Mouse (Mus musculus) CH12.LX (cell line): ENCODE measurements at regions not wholly inside any gene's neighbourhood (a gene's known extent, or its start where the extent isn't known, plus 50 kb on each side); places are given as distances from the start of the nearest gene placed in this dataset.

Experiments used
- DNase-seq: peaks from one replicate; pipeline ENCODE4 v3.0.0-alpha.2; 2013; ENCODE audit errors: extremely low read depth
- H3K27ac ChIP-seq: 2 replicates; pipeline ENCODE4 v1.5.1; 2012; ENCODE audit warnings: low read depth, mild to moderate bottlenecking, control low read depth, moderate library complexity; ENCODE audit not compliant: insufficient read depth
- H3K27me3 ChIP-seq: replicated peaks from 2 replicates; pipeline ENCODE3; 2012; ENCODE audit warnings: inconsistent platforms
- H3K36me3 ChIP-seq, 2 experiments: replicated peaks in 1 of 2; 2 replicates each; pipeline versions ENCODE3 to v1.6.1; 2012; ENCODE audit warnings: inconsistent platforms in 1 of 2, low read length in 1 of 2, mild to moderate bottlenecking in 1 of 2, mixed read lengths in 1 of 2, moderate library complexity in 1 of 2; ENCODE audit not compliant: control insufficient read depth in 1 of 2, insufficient read depth in 1 of 2
- H3K4me1 ChIP-seq, 2 experiments: 2 replicates each; pipeline ENCODE4 v1.6.1; 2012; ENCODE audit warnings: inconsistent platforms in 1 of 2, moderate library complexity in 1 of 2; ENCODE audit not compliant: insufficient read depth in 2 of 2, control insufficient read depth in 1 of 2
- H3K4me2 ChIP-seq: 2 replicates; pipeline ENCODE4 v1.6.1; 2012; ENCODE audit warnings: low read depth, mild to moderate bottlenecking, control low read depth; ENCODE audit not compliant: poor library complexity, insufficient read depth, severe bottlenecking
- H3K4me3 ChIP-seq, 3 experiments: fragments of 150-350 bp in 1 of 3; sonication (generic) in 1 of 3; replicated peaks in 1 of 3; 2 replicates each; pipeline versions ENCODE3 to v1.5.1; 2011 to 2012; ENCODE audit warnings: low read depth in 2 of 3, low read length in 2 of 3, mild to moderate bottlenecking in 2 of 3, moderate library complexity in 2 of 3, control low read depth in 1 of 3, improper control_type of control experiment in 1 of 3, inconsistent platforms in 1 of 3, mixed read lengths in 1 of 3; ENCODE audit not compliant: poor library complexity in 1 of 3
- H3K79me2 ChIP-seq: replicated peaks from 2 replicates; pipeline ENCODE4 v1.6.1; 2012; ENCODE audit warnings: mild to moderate bottlenecking, moderate library complexity; ENCODE audit not compliant: control insufficient read depth, poor library complexity, insufficient read depth, severe bottlenecking; ENCODE audit errors: extremely low read depth
- H3K9ac ChIP-seq: 2 replicates; pipeline ENCODE4 v1.6.1; 2012; ENCODE audit warnings: low read depth, mild to moderate bottlenecking, control low read depth, moderate library complexity; ENCODE audit not compliant: insufficient read depth
- H3K9me3 ChIP-seq: replicated peaks from 2 replicates; pipeline ENCODE3; 2012; ENCODE audit warnings: low read length, inconsistent platforms, mixed read lengths
- CHD2 ChIP-seq: IDR thresholded peaks from 2 replicates; pipeline ENCODE4 v1.6.1; 2011; ENCODE audit warnings: low read length, improper control_type of control experiment
- HCFC1 ChIP-seq: IDR thresholded peaks from 2 replicates; pipeline ENCODE4 v1.6.1; 2012; ENCODE audit warnings: low read depth, mild to moderate bottlenecking, inconsistent platforms, low read length, improper control_type of control experiment
- IRF4 ChIP-seq: IDR thresholded peaks from 2 replicates; pipeline ENCODE4 v1.6.1; 2014; ENCODE audit warnings: low read depth, mild to moderate bottlenecking, inconsistent platforms, low read length, improper control_type of control experiment
- JUN ChIP-seq: IDR thresholded peaks from 2 replicates; pipeline ENCODE4 v1.6.1; 2011; ENCODE audit warnings: low read depth, mild to moderate bottlenecking, low read length, improper control_type of control experiment, moderate library complexity; ENCODE audit not compliant: insufficient read depth
- JUND ChIP-seq: conservative IDR thresholded peaks from 2 replicates; pipeline ENCODE4 v1.6.1; 2011; ENCODE audit warnings: low read depth, low read length, improper control_type of control experiment
- KAT2A ChIP-seq: IDR thresholded peaks from 2 replicates; pipeline ENCODE4 v1.6.1; 2012; ENCODE audit warnings: low read length, improper control_type of control experiment, inconsistent platforms; ENCODE audit not compliant: insufficient replicate concordance
- MAZ ChIP-seq: IDR thresholded peaks from 2 replicates; pipeline ENCODE4 v1.6.1; 2012; ENCODE audit warnings: low read depth, mild to moderate bottlenecking, inconsistent platforms, low read length, improper control_type of control experiment, moderate library complexity
- MXI1 ChIP-seq: IDR thresholded peaks from 2 replicates; pipeline ENCODE4 v1.6.1; 2011; ENCODE audit warnings: mild to moderate bottlenecking, low read depth, low read length, improper control_type of control experiment
- MYC ChIP-seq: IDR thresholded peaks from 2 replicates; pipeline ENCODE4 v1.6.1; 2011; ENCODE audit warnings: low read depth, mild to moderate bottlenecking, improper control_type of control experiment, low read length
- NRF1 ChIP-seq: IDR thresholded peaks from 2 replicates; pipeline ENCODE4 v1.6.1; 2014; ENCODE audit warnings: low read depth, mild to moderate bottlenecking, inconsistent platforms, low read length, improper control_type of control experiment, moderate library complexity
- POLR2A ChIP-seq: IDR thresholded peaks from 2 replicates; pipeline ENCODE4 v1.6.1; 2011; ENCODE audit warnings: low read depth, mild to moderate bottlenecking, improper control_type of control experiment, low read length
- RAD21 ChIP-seq: IDR thresholded peaks from 2 replicates; pipeline ENCODE4 v1.6.1; 2011; ENCODE audit warnings: low read depth, mild to moderate bottlenecking, low read length, improper control_type of control experiment, moderate library complexity
- RCOR1 ChIP-seq: conservative IDR thresholded peaks from 2 replicates; pipeline ENCODE4 v1.6.1; 2012; ENCODE audit warnings: low read depth, mild to moderate bottlenecking, inconsistent platforms, low read length, improper control_type of control experiment
- UBTF ChIP-seq: IDR thresholded peaks from 2 replicates; pipeline ENCODE4 v1.6.1; 2012; ENCODE audit warnings: low read depth, mild to moderate bottlenecking, inconsistent platforms, low read length, improper control_type of control experiment, moderate library complexity
- USF2 ChIP-seq: conservative IDR thresholded peaks from 2 replicates; pipeline ENCODE4 v1.6.1; 2011; ENCODE audit warnings: low read depth, low read length, improper control_type of control experiment
- dilution Hi-C: fragments of 300-500 bp; cut with MboI; formaldehyde crosslinking; loops from 2 replicates; pipeline ENCODE4 v1.14.3; 2020; ENCODE audit warnings: low sequenced_read_pairs; ENCODE audit not compliant: extremely low pct_unique_long_range_greater_than_20kb, extremely low pct_ligation_motif_present
- in situ Hi-C: fragments of 300-500 bp; cut with MboI; formaldehyde crosslinking; loops from 3 replicates; pipeline ENCODE4 v1.14.3; 2019; ENCODE audit warnings: low sequenced_read_pairs, low pct_ligation_motif_present, low pct_unique_long_range_greater_than_20kb, mixed read lengths

GRCm38 (mm10) chr2:48624461-48624860, 189.4 kb upstream of the Acvr2a start:
- H3K79me2 ChIP-seq, result no peaks in the 10 kb centered on the region
- H3K9ac ChIP-seq, result no peak overlapping the region
- TF ChIP-seq IRF4 (no peak), HCFC1 (no peak), RCOR1 (no peak), UBTF (no peak), NRF1 (no peak), KAT2A (no peak), CHD2 (no peak), MXI1 (no peak), MYC (no peak), POLR2A (no peak), JUND (no peak), JUN (no peak), USF2 (no peak), RAD21 (no peak)
- dilution Hi-C loops (no loop called here), in situ Hi-C loops (no loop called here)
- no peak for DNase-seq
- peaks cover 0 to 2% of the 10 kb centered on the region in 2 experiments; a peak in 1 of 4 replicates for H3K4me1 ChIP-seq
- no peak overlapping the region for H3K27ac ChIP-seq
- no peak overlapping the region for H3K4me2 ChIP-seq
- H3K9me3 ChIP-seq, result no peaks in the 10 kb centered on the region
- H3K4me3 ChIP-seq, result no peak overlapping the region
- H3K27me3 ChIP-seq, result no peaks in the 10 kb centered on the region
- H3K36me3 ChIP-seq, result no peaks in the 10 kb centered on the region

- no peaks in the 10 kb centered on the region for H3K9me3 ChIP-seq
- peaks cover 0 to 2% of the 10 kb centered on the region in 2 experiments; a peak in 1 of 4 replicates for H3K4me1 ChIP-seq
- no peak overlapping the region for H3K4me3 ChIP-seq
- no peaks in the 10 kb centered on the region for H3K79me2 ChIP-seq
- no peaks in the 10 kb centered on the region for H3K36me3 ChIP-seq
- H3K9ac ChIP-seq, result no peak overlapping the region
- dilution Hi-C loops (no loop called here), in situ Hi-C loops (no loop called here)
- no peak for DNase-seq
- no peak overlapping the region for H3K4me2 ChIP-seq
- TF ChIP-seq RAD21, result no peak
- TF ChIP-seq MAZ, result no peak
- H3K27me3 ChIP-seq, result no peaks in the 10 kb centered on the region
- H3K27ac ChIP-seq, result no peak overlapping the region
These were observed 186.9 kb upstream of the Acvr2a start for GRCm38 (mm10) chr2:48627011-48627410.
